8 mouse cellular contexts compared by ENCODE assay signal in genomic region chr2:118532855-118533675, GRCm38 (mm10). TPM values are rescaled to one million over a fixed set of nuclear protein-coding genes. Genes with fewer than 3 reads are reported as not detected.
DNase-seq lines count a peak whose midpoint lies in the region; ATAC-seq lines count a peak whose summit lies in the region.

No protein-coding gene starts in this region.

- under 1% methylated on average over 6 of the region's 6 CpGs for WGBS in embryonic facial prominence, embryonic 10.5 days
- WGBS in limb, embryonic 12.5 days = 1% methylated on average over 6 of the region's 6 CpGs
- 5% methylated on average over 6 of the region's 6 CpGs for WGBS in neural tube, embryonic 15.5 days

- H3K27ac ChIP-seq in embryonic facial prominence, embryonic 10.5 days (replicated peaks) = peak overlapping the region; percentile 95
- H3K27ac ChIP-seq in limb, embryonic 12.5 days = peak overlapping the region; percentile 94
- peak overlapping the region; percentile 64 for H3K27ac ChIP-seq in neural tube, embryonic 15.5 days (replicated peaks)

- intact Hi-C loops in left cerebral cortex, postnatal 14 days (cut with DNase I) = no loop called here

- DNase-seq in MN1 (ENCODE audit: low spot score) = peak; percentile 66
- peak; percentile 89 for DNase-seq in embryonic facial prominence, embryonic 10.5 days (ENCODE audit: low spot score)
- peak; percentile 48 for DNase-seq in heart, postnatal 4 days
- DNase-seq in ovary, postnatal 10 days (ENCODE audit: low spot score) = no peak
- DNase-seq in left cerebral cortex, postnatal 14 days (ENCODE audit: low spot score in 2 of 2) = no peak
- DNase-seq in thymus, postnatal 4 days = no peak

- peaks cover 84% of the 10 kb centered on the region for H3K4me1 ChIP-seq in embryonic facial prominence, embryonic 10.5 days
- H3K4me1 ChIP-seq in limb, embryonic 12.5 days (replicated peaks) = peaks cover 70% of the 10 kb centered on the region
- peaks cover 61% of the 10 kb centered on the region for H3K4me1 ChIP-seq in neural tube, embryonic 15.5 days

- H3K9ac ChIP-seq in limb, embryonic 12.5 days (replicated peaks) = no peak overlapping the region
- H3K9ac ChIP-seq in neural tube, embryonic 15.5 days (replicated peaks) = no peak overlapping the region

- H3K27me3 ChIP-seq in embryonic facial prominence, embryonic 10.5 days (replicated peaks; ENCODE audit: low read depth, poor library complexity, severe bottlenecking) = no peaks in the 10 kb centered on the region
- H3K27me3 ChIP-seq in limb, embryonic 12.5 days = no peaks in the 10 kb centered on the region
- H3K27me3 ChIP-seq in neural tube, embryonic 15.5 days (replicated peaks) = no peaks in the 10 kb centered on the region

- H3K4me3 ChIP-seq in embryonic facial prominence, embryonic 10.5 days = peak overlapping the region; percentile 38
- H3K4me3 ChIP-seq in limb, embryonic 12.5 days (replicated peaks) = no peak overlapping the region
- H3K4me3 ChIP-seq in neural tube, embryonic 15.5 days (replicated peaks) = no peak overlapping the region

- peaks cover 40% of the 10 kb centered on the region for H3K36me3 ChIP-seq in embryonic facial prominence, embryonic 10.5 days (replicated peaks)
- H3K36me3 ChIP-seq in limb, embryonic 12.5 days = peaks cover 32% of the 10 kb centered on the region
- H3K36me3 ChIP-seq in neural tube, embryonic 15.5 days = no peaks in the 10 kb centered on the region

- H3K4me2 ChIP-seq in limb, embryonic 12.5 days = peak overlapping the region; percentile 35
- H3K4me2 ChIP-seq in neural tube, embryonic 15.5 days = no peak overlapping the region

- H3K9me3 ChIP-seq in embryonic facial prominence, embryonic 10.5 days = no peaks in the 10 kb centered on the region
- H3K9me3 ChIP-seq in limb, embryonic 12.5 days = no peaks in the 10 kb centered on the region
- no peaks in the 10 kb centered on the region for H3K9me3 ChIP-seq in neural tube, embryonic 15.5 days (replicated peaks)

- ATAC-seq in limb, embryonic 12.5 days (ENCODE audit: insufficient number of reproducible peaks, insufficient read depth, low FRiP score, low TSS enrichment, low read depth) = peak; percentile 81
- peak; percentile 64; the same call in 1 of the 2 replicates for ATAC-seq in neural tube, embryonic 15.5 days (ENCODE audit: low FRiP score)

RNA-seq across cellular contexts. Expression of gene Bmf, which starts 16.4 kb away (rescaled TPM):
- 5.6 and 6.0 TPM in 2 replicates for polyA plus RNA-seq in embryonic facial prominence, embryonic 10.5 days (2016; fragmentation: Nextera tagmentation; extraction: Ambion mirVana)
- total RNA-seq in heart, postnatal 4 days (2021) = 1 to 10 TPM; 4.2 to 7.6 TPM
- 4.8 and 7.1 TPM in 2 replicates for polyA plus RNA-seq in limb, embryonic 12.5 days (2016; fragmentation: Nextera tagmentation; extraction: Ambion mirVana)
- 2.0 and 3.6 TPM in 2 replicates for polyA plus RNA-seq in neural tube, embryonic 15.5 days (2015; fragmentation: Nextera tagmentation; extraction: Ambion mirVana)
- total RNA-seq in left cerebral cortex, postnatal 14 days (2021) = 1 to 10 TPM; 3.8 to 4.4 TPM

RNA-seq across cellular contexts. Expression of gene Srp14, which starts 53.6 kb away (rescaled TPM):
- 234 and 245 TPM in 2 replicates for polyA plus RNA-seq in embryonic facial prominence, embryonic 10.5 days (2016; fragmentation: Nextera tagmentation; extraction: Ambion mirVana)
- 100 to 1,000 TPM; 104 to 111 TPM for total RNA-seq in heart, postnatal 4 days (2021)
- 223 and 232 TPM in 2 replicates for polyA plus RNA-seq in limb, embryonic 12.5 days (2016; fragmentation: Nextera tagmentation; extraction: Ambion mirVana)
- 317 and 351 TPM in 2 replicates for polyA plus RNA-seq in neural tube, embryonic 15.5 days (2015; fragmentation: Nextera tagmentation; extraction: Ambion mirVana)
- total RNA-seq in left cerebral cortex, postnatal 14 days (2021) = 100 to 1,000 TPM; 157 to 167 TPM

Comparison
In these comparisons a context has a peak if more than half of its experiments do, and no peak if none do; other contexts are left out.
1. DNase-seq: peak in MN1 (single experiment), embryonic facial prominence, embryonic 10.5 days (single experiment) and heart, postnatal 4 days (single experiment); none in ovary, postnatal 10 days (single experiment), left cerebral cortex, postnatal 14 days (0 of 2) and thymus, postnatal 4 days (single experiment).
2. Peak in every context shown above with its lines, with median percentiles within 50 percentile points of each other: H3K27ac ChIP-seq.